Mouse (Mus musculus): Measurements from ENCODE around the gene Sycp2. TPM values are rescaled to one million over a fixed set of nuclear protein-coding genes. Genes with fewer than 3 reads are reported as not detected.

Sycp2 gene
- polyA plus RNA-seq, 1 experiment from 2014 or later: 0.22 TPM

GRCm38 (mm10) chr2:178304188-178304529 is 103.3 kb downstream of the Sycp2 start:
- ATAC-seq (ENCODE audit: insufficient number of reproducible peaks, insufficient read depth, low FRiP score, low read depth): no peak
- no peaks in the 10 kb centered on the region for H3K9me3 ChIP-seq (ENCODE audit: control insufficient read depth, low read depth, low read length)
- H3K36me3 ChIP-seq (ENCODE audit: control insufficient read depth, insufficient read depth, low read length): no peaks in the 10 kb centered on the region
- WGBS: 44% methylated on average over 1 of the region's 1 CpGs
- H3K4me3 ChIP-seq (ENCODE audit: low read depth, low read length): no peak overlapping the region
- no peaks in the 10 kb centered on the region for H3K27me3 ChIP-seq (ENCODE audit: control insufficient read depth, insufficient read depth, low read length)
- no peak overlapping the region for H3K9ac ChIP-seq (replicated peaks; ENCODE audit: low read depth, low read length)
- H3K27ac ChIP-seq (ENCODE audit: low read length): no peak overlapping the region
- no peaks in the 10 kb centered on the region for H3K4me1 ChIP-seq (ENCODE audit: control insufficient read depth, insufficient read depth, low read length)
- no peak overlapping the region for H3K4me2 ChIP-seq (replicated peaks; ENCODE audit: low read depth, low read length)

DNA sequence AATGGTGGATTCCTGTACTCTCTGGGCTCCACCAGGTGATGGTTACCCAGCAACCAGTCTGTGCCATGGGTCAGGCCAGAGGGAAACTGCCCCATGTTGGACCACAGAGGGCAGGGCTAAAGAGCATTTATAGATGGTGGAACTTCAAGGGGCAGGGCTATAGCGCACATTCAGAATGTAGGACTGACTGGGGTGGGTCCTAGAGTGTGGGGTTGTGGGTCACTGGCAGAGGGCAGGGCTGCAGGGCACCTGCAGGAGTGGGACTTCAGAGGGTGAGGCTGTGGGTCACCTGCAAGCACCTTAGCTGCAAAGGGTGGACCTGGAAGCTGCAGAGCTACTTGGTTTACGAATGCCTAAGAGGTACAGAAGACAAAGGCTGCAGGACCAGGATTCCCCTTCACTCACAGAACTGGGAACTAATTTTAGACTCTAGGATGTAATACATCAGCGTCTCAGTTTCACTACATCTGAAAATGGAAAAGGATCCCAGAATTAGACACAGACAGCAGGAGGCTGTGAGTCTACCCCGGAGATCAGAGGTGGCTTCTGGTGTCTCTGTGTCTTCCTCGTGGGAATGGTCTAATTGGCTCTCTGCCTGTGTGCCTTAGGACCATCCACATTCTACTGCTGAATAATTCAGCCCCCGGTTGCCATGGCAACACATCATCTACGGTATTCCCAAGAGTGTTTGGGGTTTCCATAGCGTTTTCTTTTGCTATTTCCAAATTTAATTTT is 103.9 kb downstream of the Sycp2 start:
- Histone ChIP-seq H3K4me2 (replicated peaks; ENCODE audit: low read depth, low read length) (no peak overlapping the region), H3K9me3 (ENCODE audit: control insufficient read depth, low read depth, low read length) (no peaks in the 10 kb centered on the region), H3K27me3 (ENCODE audit: control insufficient read depth, insufficient read depth, low read length) (no peaks in the 10 kb centered on the region), H3K4me3 (ENCODE audit: low read depth, low read length) (no peak overlapping the region), H3K36me3 (ENCODE audit: control insufficient read depth, insufficient read depth, low read length) (no peaks in the 10 kb centered on the region), H3K4me1 (ENCODE audit: control insufficient read depth, insufficient read depth, low read length) (no peaks in the 10 kb centered on the region), H3K27ac (ENCODE audit: low read length) (no peak overlapping the region), H3K9ac (replicated peaks; ENCODE audit: low read depth, low read length) (no peak overlapping the region)
- ATAC-seq (ENCODE audit: insufficient number of reproducible peaks, insufficient read depth, low FRiP score, low read depth): no peak
- 72% methylated on average over 8 of the region's 8 CpGs for WGBS

Other genes starting within 250 kb of the Sycp2 start
- gene Ppp1r3d, start 6.8 kb upstream of the Sycp2 start, polyA plus RNA-seq (2014; fragmentation: Nextera tagmentation; extraction: Ambion mirVana): 3.4 and 4.3 TPM in 2 replicates
- 6.5 and 8.0 TPM in 2 replicates for gene Fam217b, start 6.8 kb upstream of the Sycp2 start, polyA plus RNA-seq (2014; fragmentation: Nextera tagmentation; extraction: Ambion mirVana)
- 0.54 and 0.70 TPM in 2 replicates for gene Cdh26, start 22.8 kb upstream of the Sycp2 start, polyA plus RNA-seq (2014; fragmentation: Nextera tagmentation; extraction: Ambion mirVana)